Mouse (Mus musculus): Measurements from ENCODE around the gene Lypd5.

- TF ChIP-seq CTCF (IDR thresholded peaks at IDR 0.05; ENCODE audit: insufficient read depth, low read depth, low read length) (peak; percentile 84), POLR2A (IDR thresholded peaks at IDR 0.05; ENCODE audit: insufficient read depth, low read depth, low read length) (no peak)
Measured at GRCm38 (mm10) chr7:24364827-24365226, 15.8 kb downstream of the Lypd5 start.

All from olfactory bulb, adult 2 months (tissue).